Mouse (Mus musculus): Measurements from ENCODE around the gene Kazald1. TPM values are rescaled to one million over a fixed set of nuclear protein-coding genes. Genes with fewer than 3 reads are reported as not detected.

Gene Kazald1
- polyA plus RNA-seq, 1 experiment from 2014 or later: 3.8 TPM

DNA sequence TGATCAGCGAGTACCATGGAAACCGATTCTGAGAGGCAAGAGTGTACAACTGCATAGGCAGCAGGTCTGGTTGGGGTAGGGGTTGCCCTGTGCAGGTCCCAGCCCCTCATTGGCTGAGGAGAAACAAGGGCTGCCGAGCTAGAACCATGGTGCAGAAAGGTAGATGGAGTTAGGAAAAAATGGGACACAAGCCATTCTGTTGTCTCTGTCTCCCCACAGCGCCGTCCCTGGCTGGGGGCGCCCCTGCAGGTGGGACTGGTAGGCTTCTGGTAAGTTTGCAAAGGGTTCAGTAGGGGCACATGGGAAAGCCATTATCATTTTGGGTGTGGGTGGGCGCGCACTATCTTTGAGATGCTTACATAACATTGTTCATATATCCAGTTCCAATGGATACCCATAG, 21.6 kb upstream of the Kazald1 start:
- DNase-seq (ENCODE audit: low spot score) (no peak), ATAC-seq (ENCODE audit: low FRiP score, low TSS enrichment) (no peak)
- peaks cover 11% of the 10 kb centered on the region; the same call in 1 of the 2 replicates for H3K4me1 ChIP-seq (replicated peaks; ENCODE audit: control insufficient read depth, insufficient read depth)
- no peak overlapping the region for H3K4me3 ChIP-seq (ENCODE audit: low read depth, low read length)
- 90% methylated on average over 8 of the region's 8 CpGs for WGBS
- H3K9ac ChIP-seq (ENCODE audit: low read length): no peak overlapping the region
- no peak overlapping the region for H3K27ac ChIP-seq (replicated peaks)
- TF ChIP-seq EP300 (optimal IDR thresholded peaks at IDR 0.05) (no peak), CTCF (IDR thresholded peaks at IDR 0.05; ENCODE audit: low read depth) (no peak)
- no peaks in the 10 kb centered on the region for H3K9me3 ChIP-seq (ENCODE audit: control insufficient read depth, low read length)
- no peak overlapping the region for H3K4me2 ChIP-seq (replicated peaks; ENCODE audit: low read depth)
- peaks cover 14% of the 10 kb centered on the region; the same call in 1 of the 2 replicates for H3K36me3 ChIP-seq (ENCODE audit: control insufficient read depth, insufficient read depth, low read length)
- H3K27me3 ChIP-seq (ENCODE audit: control insufficient read depth, insufficient read depth, low read length): no peaks in the 10 kb centered on the region

DNA sequence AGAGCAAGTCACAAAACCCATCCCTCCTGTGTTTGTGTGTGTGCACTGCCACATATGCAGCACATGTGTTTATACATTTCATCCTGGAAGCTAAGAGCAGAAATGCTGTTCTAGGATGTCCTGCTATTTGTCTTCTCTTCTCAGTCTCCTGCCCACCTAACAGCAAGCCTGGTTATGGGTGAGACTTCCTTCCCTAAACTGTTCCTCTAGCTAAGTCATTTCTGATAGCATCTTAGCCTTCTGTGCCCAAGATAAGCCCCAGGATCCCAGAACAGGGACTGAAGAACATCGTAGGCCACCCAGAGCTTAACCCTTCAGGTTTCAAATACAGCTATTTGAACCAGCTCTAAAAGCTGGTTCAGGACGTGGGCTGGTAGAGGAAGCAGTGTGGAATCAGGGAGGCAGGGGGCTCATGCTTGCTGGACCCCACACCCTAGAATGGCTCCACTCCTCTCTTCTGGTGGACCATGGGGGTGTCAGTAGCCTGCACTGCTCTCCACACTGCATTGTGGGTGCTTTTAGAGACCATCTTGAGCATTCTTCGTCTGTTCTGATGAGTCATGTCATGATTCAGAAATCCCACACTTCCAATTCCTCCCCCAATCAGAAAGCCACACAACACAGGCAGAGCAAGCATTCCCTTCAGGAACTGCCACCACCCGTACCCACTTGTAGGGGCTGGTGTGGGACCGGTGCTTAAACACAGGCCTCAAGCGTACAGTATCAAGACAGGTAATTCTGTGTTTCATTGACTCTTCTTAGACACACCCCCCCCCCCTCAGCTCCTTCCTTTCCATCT, 19.9 kb upstream of the Kazald1 start:
- H3K4me1 ChIP-seq (replicated peaks; ENCODE audit: control insufficient read depth, insufficient read depth): peaks cover 10% of the 10 kb centered on the region
- no peak for ATAC-seq (ENCODE audit: low FRiP score, low TSS enrichment)
- 68% methylated on average over 6 of the region's 6 CpGs for WGBS
- no peak overlapping the region for H3K27ac ChIP-seq (replicated peaks)
- DNase-seq (ENCODE audit: low spot score): no peak
- no peak overlapping the region for H3K4me2 ChIP-seq (replicated peaks; ENCODE audit: low read depth)
- no peak overlapping the region for H3K4me3 ChIP-seq (ENCODE audit: low read depth, low read length)
- no peaks in the 10 kb centered on the region for H3K9me3 ChIP-seq (ENCODE audit: control insufficient read depth, low read length)
- H3K36me3 ChIP-seq (ENCODE audit: control insufficient read depth, insufficient read depth, low read length): peaks cover 12% of the 10 kb centered on the region; the same call in 1 of the 2 replicates
- no peak overlapping the region for H3K9ac ChIP-seq (ENCODE audit: low read length)
- no peak for TF ChIP-seq EP300 (optimal IDR thresholded peaks at IDR 0.05)
- TF ChIP-seq CTCF (IDR thresholded peaks at IDR 0.05; ENCODE audit: low read depth): no peak
- no peaks in the 10 kb centered on the region for H3K27me3 ChIP-seq (ENCODE audit: control insufficient read depth, insufficient read depth, low read length)

DNA sequence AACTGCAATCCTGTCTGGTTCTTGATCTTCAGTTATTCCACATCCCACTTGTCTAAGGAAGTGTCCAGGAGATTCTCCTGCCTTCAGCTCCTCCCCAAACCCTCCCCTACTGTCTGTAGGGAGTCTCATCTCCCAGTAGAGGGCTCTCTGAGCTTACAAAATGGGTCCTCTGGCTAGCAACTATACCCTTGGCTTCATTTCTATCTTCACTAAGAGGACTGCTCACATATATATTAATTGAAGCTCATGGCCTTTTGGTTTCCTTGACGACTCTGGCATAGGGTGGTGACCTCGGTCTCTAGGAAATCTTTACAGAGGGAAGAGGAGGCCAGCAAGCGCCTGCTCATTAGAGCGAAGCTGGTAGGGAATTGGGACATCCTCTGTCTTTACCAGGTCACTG, 18.7 kb upstream of the Kazald1 start:
- Histone ChIP-seq H3K4me2 (replicated peaks; ENCODE audit: low read depth) (no peak overlapping the region), H3K9me3 (ENCODE audit: control insufficient read depth, low read length) (no peaks in the 10 kb centered on the region), H3K36me3 (ENCODE audit: control insufficient read depth, insufficient read depth, low read length) (peaks cover 8% of the 10 kb centered on the region; the same call in 1 of the 2 replicates), H3K9ac (ENCODE audit: low read length) (no peak overlapping the region), H3K27ac (replicated peaks) (no peak overlapping the region; the same call in 1 of the 2 replicates), H3K27me3 (ENCODE audit: control insufficient read depth, insufficient read depth, low read length) (no peaks in the 10 kb centered on the region), H3K4me1 (replicated peaks; ENCODE audit: control insufficient read depth, insufficient read depth) (peaks cover 10% of the 10 kb centered on the region), H3K4me3 (ENCODE audit: low read depth, low read length) (no peak overlapping the region)
- no peak for ATAC-seq (ENCODE audit: low FRiP score, low TSS enrichment)
- WGBS: 41% methylated on average over 4 of the region's 4 CpGs
- DNase-seq (ENCODE audit: low spot score): no peak
- TF ChIP-seq CTCF (IDR thresholded peaks at IDR 0.05; ENCODE audit: low read depth) (peak; percentile 81), EP300 (optimal IDR thresholded peaks at IDR 0.05) (no peak)

DNA sequence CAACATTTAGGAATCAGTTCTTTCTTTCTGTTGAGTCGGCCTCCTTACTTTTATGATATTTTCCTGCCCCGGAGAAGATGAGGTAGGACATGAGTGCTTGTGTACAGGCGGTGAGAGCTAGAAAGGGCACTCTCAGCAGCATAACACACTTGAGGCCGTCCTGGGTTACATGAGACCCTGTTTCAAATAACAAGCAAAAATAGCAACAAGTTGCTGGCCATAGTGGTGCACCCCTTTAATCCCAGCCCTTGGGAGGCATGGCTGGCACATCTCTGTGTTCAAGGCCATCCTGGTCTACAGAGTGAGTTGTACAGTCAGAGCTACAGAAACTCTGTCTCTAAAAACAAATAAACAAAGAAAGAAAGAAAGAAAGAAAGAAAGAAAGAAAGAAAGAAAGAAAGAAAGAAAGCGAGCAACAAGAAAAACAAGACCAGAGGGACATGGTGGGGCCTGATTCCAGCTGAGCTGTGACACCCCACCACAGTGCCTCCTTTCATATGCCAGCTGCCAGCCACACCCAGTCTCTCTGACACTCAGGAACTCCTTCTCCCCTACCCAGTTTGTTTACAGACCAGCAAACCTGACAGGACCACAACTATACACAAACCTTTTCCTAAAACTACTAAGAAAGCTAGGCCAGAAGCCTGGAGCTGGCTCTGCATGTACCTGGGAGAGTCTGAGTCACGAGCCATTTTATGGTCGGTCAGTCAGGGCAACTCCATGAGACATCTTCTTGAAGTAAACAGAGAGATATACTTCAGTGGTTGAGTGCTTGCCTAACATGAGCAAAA, 17.9 kb upstream of the Kazald1 start:
- Histone ChIP-seq H3K4me1 (replicated peaks; ENCODE audit: control insufficient read depth, insufficient read depth) (peaks cover 10% of the 10 kb centered on the region), H3K9me3 (ENCODE audit: control insufficient read depth, low read length) (no peaks in the 10 kb centered on the region), H3K4me2 (replicated peaks; ENCODE audit: low read depth) (peak overlapping the region; percentile 81), H3K9ac (ENCODE audit: low read length) (peak overlapping the region; percentile 79; the same call in 1 of the 2 replicates), H3K4me3 (ENCODE audit: low read depth, low read length) (no peak overlapping the region), H3K36me3 (ENCODE audit: control insufficient read depth, insufficient read depth, low read length) (peaks cover 4% of the 10 kb centered on the region; the same call in 1 of the 2 replicates), H3K27ac (replicated peaks) (peak overlapping the region; percentile 96), H3K27me3 (ENCODE audit: control insufficient read depth, insufficient read depth, low read length) (no peaks in the 10 kb centered on the region)
- ATAC-seq (ENCODE audit: low FRiP score, low TSS enrichment) (no peak), DNase-seq (ENCODE audit: low spot score) (no peak)
- 61% methylated on average over 7 of the region's 7 CpGs for WGBS
- TF ChIP-seq EP300 (optimal IDR thresholded peaks at IDR 0.05) (no peak), CTCF (IDR thresholded peaks at IDR 0.05; ENCODE audit: low read depth) (no peak)

DNA sequence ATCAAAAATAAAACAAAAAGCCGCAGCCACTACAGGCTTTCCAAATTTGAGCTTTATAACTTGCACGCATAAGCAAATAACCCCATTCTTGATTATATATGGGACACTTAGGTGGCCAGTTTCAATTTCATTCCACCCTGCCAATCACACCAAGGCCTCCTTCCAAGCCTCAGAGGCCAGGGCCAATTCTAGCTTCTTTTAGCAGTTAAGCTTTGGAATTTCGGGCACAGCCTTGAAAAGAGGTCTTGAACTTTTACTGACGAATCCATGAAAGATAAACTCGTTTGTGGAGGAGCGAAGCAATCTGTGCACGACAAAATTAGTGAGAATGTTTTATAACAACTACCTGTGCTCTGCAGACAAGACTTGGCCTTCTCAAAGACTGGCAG, 17.3 kb upstream of the Kazald1 start:
- Histone ChIP-seq H3K4me2 (replicated peaks; ENCODE audit: low read depth) (peak overlapping the region; percentile 81), H3K9ac (ENCODE audit: low read length) (peak overlapping the region; percentile 79), H3K27ac (replicated peaks) (peak overlapping the region; percentile 96), H3K9me3 (ENCODE audit: control insufficient read depth, low read length) (no peaks in the 10 kb centered on the region), H3K36me3 (ENCODE audit: control insufficient read depth, insufficient read depth, low read length) (no peaks in the 10 kb centered on the region), H3K27me3 (ENCODE audit: control insufficient read depth, insufficient read depth, low read length) (no peaks in the 10 kb centered on the region), H3K4me3 (ENCODE audit: low read depth, low read length) (peak overlapping the region; percentile 60), H3K4me1 (replicated peaks; ENCODE audit: control insufficient read depth, insufficient read depth) (peaks cover 10% of the 10 kb centered on the region)
- ATAC-seq (ENCODE audit: low FRiP score, low TSS enrichment): no peak
- no peak for TF ChIP-seq EP300 (optimal IDR thresholded peaks at IDR 0.05)
- no peak for TF ChIP-seq CTCF (IDR thresholded peaks at IDR 0.05; ENCODE audit: low read depth)
- DNase-seq (ENCODE audit: low spot score): no peak
- 19% methylated on average over 7 of the region's 7 CpGs for WGBS

Measured in stomach, postnatal 0 days (tissue).